Mouse (Mus musculus): ENCODE results near the gene Plekhj1. TPM values are rescaled to one million over a fixed set of nuclear protein-coding genes. Genes with fewer than 3 reads are reported as not detected.

Gene Plekhj1
- polyA plus RNA-seq, 1 experiment from 2014 or later = 107 TPM

- Histone ChIP-seq H3K4me1 (ENCODE audit: control insufficient read depth, insufficient read depth, low read length) (peaks cover 37% of the 10 kb centered on the region), H3K27me3 (ENCODE audit: control insufficient read depth, insufficient read depth, low read length) (peaks cover 4% of the 10 kb centered on the region; the same call in 1 of the 2 replicates), H3K9ac (replicated peaks; ENCODE audit: low read length) (no peak overlapping the region), H3K4me3 (replicated peaks; ENCODE audit: low read depth, low read length) (no peak overlapping the region), H3K9me3 (ENCODE audit: control insufficient read depth, low read length) (no peaks in the 10 kb centered on the region), H3K36me3 (ENCODE audit: control insufficient read depth, insufficient read depth, low read length) (peaks cover 54% of the 10 kb centered on the region), H3K27ac (replicated peaks; ENCODE audit: low read depth, low read length) (no peak overlapping the region), H3K4me2 (ENCODE audit: low read length) (no peak overlapping the region)
- ATAC-seq (ENCODE audit: low FRiP score, low TSS enrichment) (no peak), DNase-seq (no peak)
- WGBS = 100% methylated on average over 2 of the region's 2 CpGs
Measured at GRCm38 (mm10) chr10:80804340-80804739, 5.9 kb upstream of the Plekhj1 start.

GRCm38 (mm10) chr10:80802996-80803395 lies 4.6 kb upstream of the Plekhj1 start:
- no peaks in the 10 kb centered on the region for H3K27me3 ChIP-seq (ENCODE audit: control insufficient read depth, insufficient read depth, low read length)
- H3K9me3 ChIP-seq (ENCODE audit: control insufficient read depth, low read length) = no peaks in the 10 kb centered on the region
- H3K9ac ChIP-seq (replicated peaks; ENCODE audit: low read length) = no peak overlapping the region
- WGBS = 82% methylated on average over 3 of the region's 3 CpGs
- no peak overlapping the region for H3K4me3 ChIP-seq (replicated peaks; ENCODE audit: low read depth, low read length)
- H3K36me3 ChIP-seq (ENCODE audit: control insufficient read depth, insufficient read depth, low read length) = peaks cover 54% of the 10 kb centered on the region
- ATAC-seq (ENCODE audit: low FRiP score, low TSS enrichment) (no peak), DNase-seq (no peak)
- H3K4me2 ChIP-seq (ENCODE audit: low read length) = no peak overlapping the region
- peaks cover 26% of the 10 kb centered on the region for H3K4me1 ChIP-seq (ENCODE audit: control insufficient read depth, insufficient read depth, low read length)
- no peak overlapping the region for H3K27ac ChIP-seq (replicated peaks; ENCODE audit: low read depth, low read length)

- H3K4me2 ChIP-seq (ENCODE audit: low read length) = no peak overlapping the region
- H3K4me3 ChIP-seq (replicated peaks; ENCODE audit: low read depth, low read length) = no peak overlapping the region
- WGBS = 94% methylated on average over 10 of the region's 10 CpGs
- H3K9me3 ChIP-seq (ENCODE audit: control insufficient read depth, low read length) = no peaks in the 10 kb centered on the region
- peaks cover 22% of the 10 kb centered on the region for H3K4me1 ChIP-seq (ENCODE audit: control insufficient read depth, insufficient read depth, low read length)
- peaks cover 54% of the 10 kb centered on the region for H3K36me3 ChIP-seq (ENCODE audit: control insufficient read depth, insufficient read depth, low read length)
- no peak for DNase-seq
- H3K27ac ChIP-seq (replicated peaks; ENCODE audit: low read depth, low read length) = no peak overlapping the region
- ATAC-seq (ENCODE audit: low FRiP score, low TSS enrichment) = no peak
- H3K9ac ChIP-seq (replicated peaks; ENCODE audit: low read length) = no peak overlapping the region
- H3K27me3 ChIP-seq (ENCODE audit: control insufficient read depth, insufficient read depth, low read length) = no peaks in the 10 kb centered on the region
Measured at GRCm38 (mm10) chr10:80802204-80802912, 3.9 kb upstream of the Plekhj1 start.

- peaks cover 66% of the 10 kb centered on the region for H3K36me3 ChIP-seq (ENCODE audit: control insufficient read depth, insufficient read depth, low read length)
- WGBS = 3% methylated on average over 18 of the region's 18 CpGs
- H3K9me3 ChIP-seq (ENCODE audit: control insufficient read depth, low read length) = no peaks in the 10 kb centered on the region
- H3K4me3 ChIP-seq (replicated peaks; ENCODE audit: low read depth, low read length) = peak overlapping the region; percentile 88
- peak overlapping the region; percentile 91 for H3K9ac ChIP-seq (replicated peaks; ENCODE audit: low read length)
- no peaks in the 10 kb centered on the region for H3K27me3 ChIP-seq (ENCODE audit: control insufficient read depth, insufficient read depth, low read length)
- peak overlapping the region; percentile 91 for H3K27ac ChIP-seq (replicated peaks; ENCODE audit: low read depth, low read length)
- peak; percentile 13 for DNase-seq
- H3K4me2 ChIP-seq (ENCODE audit: low read length) = peak overlapping the region; percentile 82
- no peak for ATAC-seq (ENCODE audit: low FRiP score, low TSS enrichment)
- H3K4me1 ChIP-seq (ENCODE audit: control insufficient read depth, insufficient read depth, low read length) = peaks cover 22% of the 10 kb centered on the region
Measured at GRCm38 (mm10) chr10:80799070-80799566, 692 bp upstream of the Plekhj1 start.

GRCm38 (mm10) chr10:80797186-80798149 lies 958 bp downstream of the Plekhj1 start:
- Histone ChIP-seq H3K4me1 (ENCODE audit: control insufficient read depth, insufficient read depth, low read length) (peaks cover 22% of the 10 kb centered on the region), H3K27me3 (ENCODE audit: control insufficient read depth, insufficient read depth, low read length) (no peaks in the 10 kb centered on the region), H3K27ac (replicated peaks; ENCODE audit: low read depth, low read length) (peak overlapping the region; percentile 91), H3K9me3 (ENCODE audit: control insufficient read depth, low read length) (no peaks in the 10 kb centered on the region), H3K36me3 (ENCODE audit: control insufficient read depth, insufficient read depth, low read length) (peaks cover 65% of the 10 kb centered on the region), H3K4me2 (ENCODE audit: low read length) (peak overlapping the region; percentile 82), H3K4me3 (replicated peaks; ENCODE audit: low read depth, low read length) (peak overlapping the region; percentile 88), H3K9ac (replicated peaks; ENCODE audit: low read length) (peak overlapping the region; percentile 91)
- no peak for DNase-seq
- 3% methylated on average over 58 of the region's 59 CpGs for WGBS
- ATAC-seq (ENCODE audit: low FRiP score, low TSS enrichment) = peak; percentile 71

GRCm38 (mm10) chr10:80796307-80796848 lies 2.0 kb downstream of the Plekhj1 start:
- 83% methylated on average over 9 of the region's 9 CpGs for WGBS
- H3K9me3 ChIP-seq (ENCODE audit: control insufficient read depth, low read length) = no peaks in the 10 kb centered on the region

GRCm38 (mm10) chr10:80794750-80795149 lies 3.7 kb downstream of the Plekhj1 start:
- H3K4me2 ChIP-seq (ENCODE audit: low read length) = no peak overlapping the region
- 89% methylated on average over 8 of the region's 8 CpGs for WGBS
- peaks cover 17% of the 10 kb centered on the region for H3K4me1 ChIP-seq (ENCODE audit: control insufficient read depth, insufficient read depth, low read length)
- DNase-seq (no peak), ATAC-seq (ENCODE audit: low FRiP score, low TSS enrichment) (no peak)
- no peak overlapping the region for H3K27ac ChIP-seq (replicated peaks; ENCODE audit: low read depth, low read length)
- H3K9ac ChIP-seq (replicated peaks; ENCODE audit: low read length) = no peak overlapping the region
- no peaks in the 10 kb centered on the region for H3K9me3 ChIP-seq (ENCODE audit: control insufficient read depth, low read length)
- peaks cover 70% of the 10 kb centered on the region for H3K36me3 ChIP-seq (ENCODE audit: control insufficient read depth, insufficient read depth, low read length)
- no peak overlapping the region for H3K4me3 ChIP-seq (replicated peaks; ENCODE audit: low read depth, low read length)
- no peaks in the 10 kb centered on the region for H3K27me3 ChIP-seq (ENCODE audit: control insufficient read depth, insufficient read depth, low read length)

More at GRCm38 (mm10) chr10:80796307-80796848, 2.0 kb downstream of the Plekhj1 start:
- Histone ChIP-seq H3K4me1 (ENCODE audit: control insufficient read depth, insufficient read depth, low read length) (peaks cover 22% of the 10 kb centered on the region), H3K9ac (replicated peaks; ENCODE audit: low read length) (peak overlapping the region; percentile 91), H3K36me3 (ENCODE audit: control insufficient read depth, insufficient read depth, low read length) (peaks cover 65% of the 10 kb centered on the region), H3K27me3 (ENCODE audit: control insufficient read depth, insufficient read depth, low read length) (no peaks in the 10 kb centered on the region), H3K4me2 (ENCODE audit: low read length) (peak overlapping the region; percentile 82), H3K4me3 (replicated peaks; ENCODE audit: low read depth, low read length) (peak overlapping the region; percentile 5), H3K27ac (replicated peaks; ENCODE audit: low read depth, low read length) (no peak overlapping the region)
- DNase-seq (no peak), ATAC-seq (ENCODE audit: low FRiP score, low TSS enrichment) (no peak)

GRCm38 (mm10) chr10:80793803-80794202 lies 4.6 kb downstream of the Plekhj1 start:
- Histone ChIP-seq H3K4me2 (ENCODE audit: low read length) (no peak overlapping the region), H3K9ac (replicated peaks; ENCODE audit: low read length) (no peak overlapping the region), H3K4me3 (replicated peaks; ENCODE audit: low read depth, low read length) (no peak overlapping the region), H3K4me1 (ENCODE audit: control insufficient read depth, insufficient read depth, low read length) (peaks cover 11% of the 10 kb centered on the region), H3K27ac (replicated peaks; ENCODE audit: low read depth, low read length) (no peak overlapping the region), H3K36me3 (ENCODE audit: control insufficient read depth, insufficient read depth, low read length) (peaks cover 79% of the 10 kb centered on the region), H3K27me3 (ENCODE audit: control insufficient read depth, insufficient read depth, low read length) (no peaks in the 10 kb centered on the region), H3K9me3 (ENCODE audit: control insufficient read depth, low read length) (no peaks in the 10 kb centered on the region)
- WGBS = 91% methylated on average over 4 of the region's 4 CpGs
- ATAC-seq (ENCODE audit: low FRiP score, low TSS enrichment) (no peak), DNase-seq (no peak)
